Mouse (Mus musculus): ENCODE data around the gene Osbpl3. TPM values are rescaled to one million over a fixed set of nuclear protein-coding genes. Genes with fewer than 3 reads are reported as not detected.
A peak's percentile ranks its signal among the peaks of the same experiment; 100 is the strongest.

Gene Osbpl3
- total RNA-seq, 2 experiments from 2014 or later, result 14.3 to 15.2 TPM

DNA sequence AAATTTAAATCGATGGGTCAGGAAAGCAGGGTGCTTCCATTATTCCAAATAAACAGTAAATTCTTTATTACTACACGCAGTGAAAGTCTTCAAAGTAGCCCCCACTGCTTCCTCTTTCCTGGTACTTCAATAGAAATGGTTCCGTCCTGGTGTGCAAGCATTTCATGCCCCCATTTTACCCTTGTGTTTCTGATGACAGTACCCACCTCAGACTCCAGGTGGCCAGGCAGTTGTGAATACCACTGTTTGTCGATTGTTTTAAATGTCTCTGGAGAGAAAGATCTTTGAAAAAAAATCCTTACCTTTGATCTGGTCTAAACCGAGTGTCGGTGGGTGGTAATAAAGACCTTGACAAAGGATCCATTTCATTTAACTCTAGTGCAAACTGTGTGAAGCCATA, 155.4 kb downstream of the Osbpl3 start:
- no peak for DNase-seq (ENCODE audit: low spot score in 2 of 2)

GRCm38 (mm10) chr6:50299071-50299470, 156.9 kb downstream of the Osbpl3 start:
- no peak for DNase-seq (ENCODE audit: low spot score in 2 of 2)

- DNase-seq (ENCODE audit: low spot score in 2 of 2), result no peak
Observed at GRCm38 (mm10) chr6:50297671-50298070, 158.3 kb downstream of the Osbpl3 start.

DNA sequence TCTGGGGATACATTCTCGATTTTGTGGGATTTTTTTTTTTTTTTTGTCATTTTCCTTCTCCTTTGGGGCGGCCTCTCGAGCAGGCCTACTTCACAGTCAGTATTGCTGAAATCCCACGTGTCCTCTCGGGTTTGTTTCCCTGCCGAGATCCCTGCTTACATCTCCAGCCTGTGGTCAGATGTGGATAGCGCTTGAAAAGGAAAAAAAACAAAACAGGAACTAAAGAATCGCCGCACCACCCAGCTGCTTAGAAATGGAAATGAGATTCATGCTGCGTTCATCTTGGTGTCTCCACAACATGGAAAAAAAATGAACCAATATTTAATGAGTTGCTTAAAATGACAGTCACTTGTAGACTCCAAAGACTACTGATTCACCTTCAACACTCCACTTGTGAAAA, 160.9 kb downstream of the Osbpl3 start:
- no peak for DNase-seq (ENCODE audit: low spot score in 2 of 2)

- DNase-seq (ENCODE audit: low spot score in 2 of 2), result peak; percentile 73 to 87
Observed at GRCm38 (mm10) chr6:50294128-50294527, 161.9 kb downstream of the Osbpl3 start.

GRCm38 (mm10) chr6:50291650-50292049, 164.4 kb downstream of the Osbpl3 start:
- no peak for DNase-seq (ENCODE audit: low spot score in 2 of 2)

DNA sequence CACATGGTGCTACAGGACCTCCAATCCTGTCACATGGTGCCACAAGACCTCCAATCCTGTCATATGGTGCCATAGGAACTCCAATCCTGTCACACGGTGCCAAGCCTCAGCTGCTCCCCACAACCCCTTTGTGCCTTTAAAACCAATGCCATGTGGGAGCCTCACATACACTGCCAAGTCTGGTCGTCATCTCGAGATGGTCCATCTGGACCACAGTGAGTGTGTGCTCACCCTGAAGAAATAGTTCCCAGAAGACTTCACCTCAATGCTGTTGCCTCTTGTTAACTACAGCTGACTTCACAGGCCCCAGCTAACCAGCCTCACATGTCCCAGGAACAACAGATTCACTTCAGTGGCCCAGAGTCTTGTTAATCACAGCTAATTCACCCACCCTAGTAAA, 169.1 kb downstream of the Osbpl3 start:
- no peak for DNase-seq (ENCODE audit: low spot score in 2 of 2)

DNA sequence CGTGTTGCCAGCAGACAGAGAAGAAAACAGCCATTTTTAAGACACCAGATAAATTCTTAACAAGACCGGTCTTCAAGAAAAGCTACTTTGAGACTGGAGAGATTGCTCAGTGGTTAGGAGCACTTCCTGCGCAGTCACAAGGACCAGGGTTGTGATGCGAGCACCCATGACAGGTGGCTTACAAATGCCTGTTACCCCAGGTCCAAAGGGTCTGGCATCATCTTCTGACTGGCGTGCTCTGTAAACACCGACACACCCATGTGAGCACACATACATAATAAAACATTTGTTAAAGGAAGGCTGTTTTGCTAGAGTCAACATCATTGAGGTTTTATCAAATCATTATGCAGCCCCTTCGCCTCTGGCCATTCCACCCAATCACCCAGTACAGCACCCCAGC, 176.4 kb downstream of the Osbpl3 start:
- no peak for DNase-seq (ENCODE audit: low spot score in 2 of 2)

GRCm38 (mm10) chr6:50273947-50274346, 182.1 kb downstream of the Osbpl3 start:
- DNase-seq (ENCODE audit: low spot score in 2 of 2), result no peak

- no peak for DNase-seq (ENCODE audit: low spot score in 2 of 2)
Observed at GRCm38 (mm10) chr6:50273416-50273815, 182.6 kb downstream of the Osbpl3 start.

DNA sequence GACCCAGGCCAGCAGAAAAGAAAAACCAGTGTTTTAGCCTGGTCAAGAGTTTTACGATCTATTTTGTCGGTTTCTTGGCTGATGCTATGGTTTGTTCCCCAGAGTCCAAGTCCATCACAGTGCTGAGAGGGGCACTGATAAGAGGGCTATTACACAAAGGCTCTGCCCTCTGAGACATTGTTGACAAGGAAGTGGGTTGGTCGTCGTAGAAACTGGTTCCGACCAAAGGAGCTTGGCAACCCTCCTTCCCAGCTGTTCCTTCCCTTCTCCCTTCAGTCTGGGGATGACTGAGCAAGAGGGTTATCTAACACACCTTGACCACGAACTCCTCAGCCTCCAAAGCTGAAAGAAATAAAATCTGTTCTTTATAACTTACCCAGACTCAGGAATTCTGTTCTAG, 192.3 kb downstream of the Osbpl3 start, which contains the start of gene Gsdme:
Gene Gsdme (minus strand): TSS at position 193 of the 400 bp plus-strand sequence.
- DNase-seq (ENCODE audit: low spot score in 2 of 2), result no peak

GRCm38 (mm10) chr6:50262310-50262709, 193.7 kb downstream of the Osbpl3 start:
- no peak for DNase-seq (ENCODE audit: low spot score in 2 of 2)

GRCm38 (mm10) chr6:50261922-50262261, 194.1 kb downstream of the Osbpl3 start:
- no peak for DNase-seq (ENCODE audit: low spot score in 2 of 2)

DNA sequence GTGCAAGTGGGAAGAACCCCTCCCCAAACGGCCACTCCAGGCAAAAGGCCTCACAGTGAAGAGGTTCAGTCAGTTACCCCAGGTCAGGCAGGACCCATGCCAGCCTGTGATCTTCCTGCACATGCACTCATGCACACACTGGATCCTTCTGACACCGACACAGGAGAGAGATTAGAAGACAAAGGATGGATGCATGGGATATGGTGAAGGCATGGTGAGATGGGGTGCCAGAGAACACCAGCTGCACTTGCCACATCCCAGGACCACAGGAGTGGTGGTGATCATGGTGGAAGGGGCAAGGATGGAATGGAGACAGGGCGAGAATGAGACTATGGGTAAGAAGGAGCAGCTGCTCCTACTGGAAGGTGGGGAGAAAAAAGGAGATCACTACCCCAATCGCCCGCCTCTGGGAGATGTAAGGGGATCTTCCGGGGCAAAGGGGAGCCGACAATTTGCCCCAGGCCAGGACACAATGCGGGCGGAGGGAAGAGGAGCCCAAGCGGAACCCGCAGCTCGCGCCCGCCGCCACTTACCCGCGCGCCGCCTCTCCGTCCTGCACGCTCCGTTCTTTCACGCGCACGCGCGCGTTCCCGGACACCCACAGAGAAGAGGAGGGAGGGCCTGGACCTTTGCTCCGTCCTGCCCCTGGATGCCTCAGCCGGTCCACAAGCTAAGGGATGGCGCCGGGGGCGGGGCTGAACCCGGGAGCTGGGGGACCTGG, 194.6 kb downstream of the Osbpl3 start:
- DNase-seq (ENCODE audit: low spot score in 2 of 2), result peak; percentile 73 to 81

DNA sequence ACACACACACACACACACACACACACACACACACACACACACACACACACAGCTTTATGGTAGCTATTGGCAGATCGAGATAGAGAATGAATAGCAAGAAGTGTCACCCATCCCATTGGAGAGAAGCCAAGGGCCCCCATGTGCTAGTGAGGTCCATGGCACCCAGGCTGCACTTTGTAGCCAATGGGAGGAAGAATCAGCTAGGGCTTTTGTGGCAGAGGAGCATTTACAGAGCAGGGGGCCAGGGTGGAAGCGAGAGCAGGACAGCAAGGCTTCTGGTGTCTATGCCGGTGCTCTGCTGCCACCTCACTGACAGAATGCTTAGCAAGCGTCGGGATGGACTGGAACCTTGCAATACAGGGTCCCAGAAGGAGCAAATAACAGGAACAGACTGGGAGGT, 200.6 kb downstream of the Osbpl3 start:
- DNase-seq (ENCODE audit: low spot score in 2 of 2), result no peak

GRCm38 (mm10) chr6:50254723-50255184, 201.2 kb downstream of the Osbpl3 start:
- DNase-seq (ENCODE audit: low spot score in 2 of 2), result no peak

DNA sequence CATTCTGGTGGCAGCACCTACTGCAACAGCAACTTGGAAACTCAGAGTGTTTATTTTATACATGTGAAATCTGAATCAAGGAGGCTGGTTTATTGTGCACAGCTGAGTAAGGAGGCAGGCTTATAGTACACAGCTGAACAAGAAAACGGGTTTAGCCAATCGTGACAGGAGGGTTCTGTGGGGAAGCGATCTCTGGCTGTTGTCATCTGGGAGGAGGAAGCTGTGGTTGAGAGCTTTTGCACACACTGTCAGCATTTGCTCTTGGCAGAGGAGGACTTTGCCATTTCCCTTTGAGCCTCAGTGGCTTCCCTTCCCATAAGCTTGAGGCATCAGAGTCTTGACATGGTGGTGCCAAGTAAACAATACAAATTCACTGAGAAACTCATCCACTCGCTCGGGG, 203.3 kb downstream of the Osbpl3 start:
- no peak for DNase-seq (ENCODE audit: low spot score in 2 of 2)

DNA sequence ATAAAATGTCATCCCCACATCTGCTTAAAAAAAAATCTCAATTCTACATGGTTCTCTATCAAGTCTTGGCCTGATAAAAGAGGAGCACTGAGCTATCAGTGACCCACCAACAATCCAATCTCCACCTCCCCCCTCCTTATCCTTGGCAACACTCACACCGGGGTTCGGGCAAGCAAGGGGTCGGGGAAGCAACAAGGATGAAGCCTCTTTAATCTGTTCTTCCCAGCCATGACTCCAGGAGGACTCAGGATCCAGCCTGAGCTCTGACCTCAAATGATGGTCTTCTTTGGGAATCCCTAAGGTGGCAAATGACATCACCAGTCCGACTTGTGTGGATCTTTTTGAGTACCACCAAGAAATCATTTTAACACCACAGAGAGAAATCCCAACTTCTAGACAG, 208.2 kb downstream of the Osbpl3 start:
- DNase-seq (ENCODE audit: low spot score in 2 of 2), result no peak

DNA sequence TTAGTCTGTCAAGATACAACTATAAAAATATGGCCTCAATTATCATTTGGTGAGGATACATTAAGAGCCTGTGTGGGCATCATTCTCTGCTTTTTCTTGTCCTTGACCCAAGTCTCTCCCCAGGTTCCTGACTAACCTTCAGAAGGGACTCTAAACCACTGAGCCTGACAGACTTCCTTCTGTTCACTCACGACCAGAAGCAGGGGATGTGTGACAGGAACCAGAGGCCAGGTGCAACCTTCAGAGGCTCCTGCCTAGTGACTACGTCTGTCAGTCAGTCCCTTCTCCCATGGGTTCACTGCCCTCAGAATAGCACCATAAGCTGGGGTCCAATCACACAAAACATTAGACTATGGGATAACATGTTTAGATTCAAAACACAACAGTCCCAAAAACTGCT, 208.6 kb downstream of the Osbpl3 start:
- DNase-seq (ENCODE audit: low spot score in 2 of 2), result no peak

DNA sequence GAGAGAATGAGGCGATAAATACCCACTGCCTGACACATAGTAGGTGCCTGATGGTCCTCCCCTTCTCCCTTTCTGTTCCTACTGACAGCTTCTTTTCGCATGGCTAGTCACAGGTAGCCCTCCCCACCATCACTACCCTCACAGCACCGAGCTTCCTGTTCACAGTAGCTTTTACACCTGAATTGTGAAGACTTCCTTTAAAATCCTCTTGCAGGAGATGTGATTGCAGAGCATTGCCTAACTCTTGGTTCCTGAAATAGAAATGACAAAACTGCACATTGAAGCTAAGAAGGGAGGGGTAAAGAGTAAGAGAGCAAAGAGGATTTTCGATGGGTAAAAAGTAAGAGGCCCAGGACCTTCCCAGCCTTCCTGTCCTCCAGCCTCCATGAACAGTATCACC, 211.0 kb downstream of the Osbpl3 start:
- no peak for DNase-seq (ENCODE audit: low spot score in 2 of 2)

GRCm38 (mm10) chr6:50244126-50244525, 211.9 kb downstream of the Osbpl3 start:
- DNase-seq (ENCODE audit: low spot score in 2 of 2), result no peak

Measured in layer of hippocampus, postnatal 14 days (tissue).